In the genomic region with DNA sequence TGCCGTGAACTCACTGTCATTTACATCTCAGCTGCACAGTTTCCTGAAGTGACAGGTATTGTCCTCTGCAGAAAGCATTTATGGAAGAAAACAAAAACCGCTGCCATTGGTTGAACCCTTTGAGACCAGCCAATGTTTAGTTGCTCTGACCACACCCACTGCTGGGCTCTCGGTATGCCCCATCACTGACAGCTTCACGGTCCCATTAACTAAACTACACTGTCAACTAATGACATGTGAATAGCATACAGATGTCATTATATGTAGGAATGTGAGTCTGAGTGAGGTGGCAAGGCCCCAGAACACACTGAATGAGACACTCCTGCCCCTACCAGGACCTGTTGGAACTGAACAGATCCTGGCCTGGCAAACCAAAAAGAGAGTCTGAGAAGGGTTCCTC, we compare ENCODE assay signal across 21 mouse cellular contexts. TPM values are rescaled to one million over a fixed set of nuclear protein-coding genes. Genes with fewer than 3 reads are reported as not detected.
DNase-seq lines count a peak whose midpoint lies in the region; ATAC-seq and TF ChIP-seq lines count a peak whose summit lies in the region.
"Had no signal": no experiment of that assay in that cellular context is flagged by ENCODE, and none has a peak within 500 bp of the region (broad histone marks: within the 10 kb centered on the region; RNA-seq: fewer than 3 reads in every experiment).

No protein-coding gene starts in this region.

- no peak for TF ChIP-seq CTCF in midbrain, postnatal 0 days (IDR thresholded peaks at IDR 0.05)

- no peak for ATAC-seq in hindbrain, embryonic 16.5 days
- no peak for ATAC-seq in midbrain, postnatal 0 days (ENCODE audit: low FRiP score)
- no peak for ATAC-seq in limb, embryonic 12.5 days (ENCODE audit: insufficient number of reproducible peaks, insufficient read depth, low FRiP score, low TSS enrichment, low read depth)
- ATAC-seq: CD4-positive, CD25-positive, alpha-beta regulatory T cell, adult 4 months had no signal

- no peak overlapping the region for H3K4me2 ChIP-seq in hindbrain, embryonic 16.5 days (ENCODE audit: low read length)
- no peak overlapping the region for H3K4me2 ChIP-seq in midbrain, postnatal 0 days (ENCODE audit: low read depth, low read length, poor library complexity, severe bottlenecking)
- H3K4me2 ChIP-seq in limb, embryonic 12.5 days: no peak overlapping the region

- no peaks in the 10 kb centered on the region for H3K9me3 ChIP-seq in hindbrain, embryonic 10.5 days
- H3K9me3 ChIP-seq in hindbrain, embryonic 16.5 days (ENCODE audit: control insufficient read depth, low read length): no peaks in the 10 kb centered on the region
- no peaks in the 10 kb centered on the region for H3K9me3 ChIP-seq in midbrain, embryonic 10.5 days (replicated peaks)
- H3K9me3 ChIP-seq in midbrain, postnatal 0 days (ENCODE audit: low read length): no peaks in the 10 kb centered on the region
- no peaks in the 10 kb centered on the region; the same call in 1 of the 2 replicates for H3K9me3 ChIP-seq in limb, embryonic 12.5 days
- H3K9me3 ChIP-seq: embryonic facial prominence, embryonic 12.5 days; embryonic facial prominence, embryonic 15.5 days; heart, embryonic 10.5 days; heart, embryonic 13.5 days; hindbrain, embryonic 13.5 days had no signal

- peaks cover 22% of the 10 kb centered on the region for H3K4me1 ChIP-seq in hindbrain, embryonic 10.5 days (replicated peaks)
- H3K4me1 ChIP-seq in hindbrain, embryonic 16.5 days (ENCODE audit: control insufficient read depth, insufficient read depth, low read depth, low read length): peaks cover 6% of the 10 kb centered on the region
- H3K4me1 ChIP-seq in midbrain, embryonic 10.5 days: peaks cover 24% of the 10 kb centered on the region
- no peaks in the 10 kb centered on the region for H3K4me1 ChIP-seq in midbrain, postnatal 0 days (ENCODE audit: insufficient read depth, low read length)
- peaks cover 27% of the 10 kb centered on the region for H3K4me1 ChIP-seq in limb, embryonic 12.5 days (replicated peaks)

- peaks cover 3% of the 10 kb centered on the region; the same call in 1 of the 2 replicates for H3K27me3 ChIP-seq in hindbrain, embryonic 10.5 days (ENCODE audit: insufficient read depth, poor library complexity, severe bottlenecking)
- H3K27me3 ChIP-seq in hindbrain, embryonic 16.5 days (replicated peaks; ENCODE audit: control insufficient read depth, insufficient read depth, low read length): no peaks in the 10 kb centered on the region; the same call in 1 of the 2 replicates
- peaks cover 13% of the 10 kb centered on the region for H3K27me3 ChIP-seq in midbrain, embryonic 10.5 days (ENCODE audit: low read depth, poor library complexity, severe bottlenecking)
- H3K27me3 ChIP-seq in midbrain, postnatal 0 days (ENCODE audit: insufficient read depth, low read length): no peaks in the 10 kb centered on the region
- 0 out of 2 replicates have a peak, but pooled peaks cover 3% of the 10 kb centered on the region for H3K27me3 ChIP-seq in limb, embryonic 12.5 days

- H3K9ac ChIP-seq in hindbrain, embryonic 16.5 days (ENCODE audit: low read depth, low read length): no peak overlapping the region
- H3K9ac ChIP-seq in midbrain, postnatal 0 days (replicated peaks; ENCODE audit: low read length, poor library complexity, severe bottlenecking): no peak overlapping the region
- no peak overlapping the region for H3K9ac ChIP-seq in limb, embryonic 12.5 days (replicated peaks)
- H3K9ac ChIP-seq: embryonic facial prominence, embryonic 15.5 days; forebrain, postnatal 0 days had no signal

- peak overlapping the region; percentile 62 for H3K27ac ChIP-seq in hindbrain, embryonic 10.5 days
- H3K27ac ChIP-seq in hindbrain, embryonic 16.5 days (ENCODE audit: low read depth, low read length): no peak overlapping the region
- 0 out of 2 replicates have a peak overlapping the region, but pooled peaks have one; percentile 70 for H3K27ac ChIP-seq in midbrain, embryonic 10.5 days (replicated peaks)
- no peak overlapping the region for H3K27ac ChIP-seq in midbrain, postnatal 0 days (ENCODE audit: low read depth, low read length)
- 0 out of 2 replicates have a peak overlapping the region, but pooled peaks have one; percentile 13 for H3K27ac ChIP-seq in limb, embryonic 12.5 days
- H3K27ac ChIP-seq: embryonic facial prominence, embryonic 12.5 days; embryonic facial prominence, embryonic 15.5 days; heart, adult 2 months; heart, embryonic 10.5 days; heart, embryonic 13.5 days; hindbrain, embryonic 13.5 days had no signal

- no peaks in the 10 kb centered on the region for H3K36me3 ChIP-seq in hindbrain, embryonic 10.5 days
- H3K36me3 ChIP-seq in hindbrain, embryonic 16.5 days (ENCODE audit: control insufficient read depth, insufficient read depth, low read length): no peaks in the 10 kb centered on the region
- H3K36me3 ChIP-seq in midbrain, embryonic 10.5 days: no peaks in the 10 kb centered on the region
- no peaks in the 10 kb centered on the region for H3K36me3 ChIP-seq in midbrain, postnatal 0 days (ENCODE audit: insufficient read depth, low read length)
- no peaks in the 10 kb centered on the region for H3K36me3 ChIP-seq in limb, embryonic 12.5 days
- H3K36me3 ChIP-seq: embryonic facial prominence, embryonic 12.5 days; embryonic facial prominence, embryonic 15.5 days; heart, embryonic 10.5 days; heart, embryonic 13.5 days; hindbrain, embryonic 13.5 days had no signal

- no peak overlapping the region for H3K4me3 ChIP-seq in hindbrain, embryonic 10.5 days
- no peak overlapping the region for H3K4me3 ChIP-seq in hindbrain, embryonic 16.5 days (ENCODE audit: low read length)
- no peak overlapping the region for H3K4me3 ChIP-seq in midbrain, embryonic 10.5 days
- H3K4me3 ChIP-seq in midbrain, postnatal 0 days (ENCODE audit: low read depth, low read length): no peak overlapping the region
- H3K4me3 ChIP-seq in limb, embryonic 12.5 days (replicated peaks): no peak overlapping the region
- H3K4me3 ChIP-seq: hindbrain, embryonic 13.5 days had no signal

- DNase-seq in hindbrain, embryonic 10.5 days (ENCODE audit: low spot score): no peak
- DNase-seq in midbrain, embryonic 10.5 days (ENCODE audit: low spot score): no peak
- no peak for DNase-seq in midbrain, postnatal 0 days (ENCODE audit: low spot score)
- peak; percentile 12 for DNase-seq in retina, postnatal 1 day
- no peak for DNase-seq in retina, embryonic 14.5 days (ENCODE audit: low spot score)
- no peak for DNase-seq in cerebellum, adult 11 months
- DNase-seq: adrenal gland, adult 2 months; cerebellum, adult 11-12 months; cerebellum, adult 8-10 months; cerebellum, postnatal 36 days; forebrain, postnatal 0 days had no signal

- 66% methylated on average over 4 of the region's 4 CpGs for WGBS in hindbrain, embryonic 10.5 days
- 45% methylated on average over 4 of the region's 4 CpGs for WGBS in hindbrain, embryonic 16.5 days
- 83% methylated on average over 4 of the region's 4 CpGs for WGBS in midbrain, embryonic 10.5 days
- WGBS in midbrain, postnatal 0 days: 44% methylated on average over 4 of the region's 4 CpGs
- 74% methylated on average over 4 of the region's 4 CpGs for WGBS in limb, embryonic 12.5 days

RNA-seq across cellular contexts. Expression of a gene that starts 47.8 kb away (rescaled TPM):
- polyA plus RNA-seq in hindbrain, embryonic 10.5 days (2016; fragmentation: Nextera tagmentation; extraction: Ambion mirVana): 5.9 and 7.7 TPM in 2 replicates
- 7.2 and 9.0 TPM in 2 replicates for polyA plus RNA-seq in hindbrain, embryonic 16.5 days (2015; fragmentation: Nextera tagmentation; extraction: Ambion mirVana)
- polyA plus RNA-seq in midbrain, embryonic 10.5 days (2016; fragmentation: Nextera tagmentation; extraction: Ambion mirVana): 6.5 and 8.8 TPM in 2 replicates
- total RNA-seq in midbrain, postnatal 0 days (2014; rRNA removed): 6.7 and 10.8 TPM in 2 replicates
- 6.5 and 7.7 TPM in 2 replicates for polyA plus RNA-seq in midbrain, postnatal 0 days (2015; fragmentation: Nextera tagmentation; extraction: Ambion mirVana)
- 18.2 and 19.0 TPM in 2 replicates for polyA plus RNA-seq in limb, embryonic 12.5 days (2016; fragmentation: Nextera tagmentation; extraction: Ambion mirVana)
- total RNA-seq: granulocyte monocyte progenitor cell, adult 5-6 weeks had no signal
- polyA plus RNA-seq: CD4-positive, CD25-positive, alpha-beta regulatory T cell, adult 4 months had no signal

Comparison
In these comparisons a context has a peak if more than half of its experiments do, and no peak if none do; other contexts are left out.
1. H3K27ac ChIP-seq: peak in hindbrain, embryonic 10.5 days (single experiment), midbrain, embryonic 10.5 days (single experiment) and limb, embryonic 12.5 days (single experiment); none in hindbrain, embryonic 16.5 days (single experiment) and midbrain, postnatal 0 days (single experiment).